Mouse (Mus musculus) ES-Bruce4 (cell line): ENCODE measurements around the gene Psmd12. TPM values are rescaled to one million over a fixed set of nuclear protein-coding genes. Genes with fewer than 3 reads are reported as not detected.
A peak's percentile ranks its signal among the peaks of the same experiment; 100 is the strongest.

Source experiments
- H3K27ac ChIP-seq: 2 replicates; pipeline ENCODE4 v1.5.1; 2012; ENCODE audit warnings: low read length, inconsistent platforms; ENCODE audit not compliant: insufficient read depth
- H3K27me3 ChIP-seq: 2 replicates; pipeline ENCODE4 v1.6.1; 2012; ENCODE audit warnings: mild to moderate bottlenecking, low read length, inconsistent platforms; ENCODE audit not compliant: control insufficient read depth, poor library complexity, insufficient read depth, severe bottlenecking
- H3K36me3 ChIP-seq: 2 replicates; pipeline ENCODE4 v1.6.1; 2012; ENCODE audit warnings: inconsistent platforms, mild to moderate bottlenecking, low read length, moderate library complexity; ENCODE audit not compliant: control insufficient read depth, poor library complexity, insufficient read depth, severe bottlenecking
- H3K4me1 ChIP-seq: one replicate; pipeline ENCODE4 v1.8.1; 2011; ENCODE audit warnings: low read length; ENCODE audit not compliant: control insufficient read depth, insufficient read depth
- H3K4me3 ChIP-seq: 2 replicates; pipeline ENCODE4 v1.5.1; 2011; ENCODE audit warnings: low read depth, mild to moderate bottlenecking, low read length
- H3K9ac ChIP-seq: 2 replicates; pipeline ENCODE4 v1.6.1; 2012; ENCODE audit warnings: low read depth, mild to moderate bottlenecking, inconsistent platforms; ENCODE audit not compliant: poor library complexity, severe bottlenecking
- H3K9me3 ChIP-seq: replicated peaks from 2 replicates; pipeline ENCODE4 v1.6.1; 2012; ENCODE audit warnings: mild to moderate bottlenecking, low read length, inconsistent platforms; ENCODE audit not compliant: control insufficient read depth, poor library complexity, insufficient read depth, severe bottlenecking
- CTCF ChIP-seq: IDR thresholded peaks from one replicate; pipeline ENCODE4 v1.8.1; 2011; ENCODE audit warnings: low read depth, low read length
- EP300 ChIP-seq: IDR thresholded peaks from 2 replicates; pipeline ENCODE4 v1.6.1; 2011; ENCODE audit warnings: low read depth, low read length; ENCODE audit not compliant: insufficient read depth
- POLR2A ChIP-seq: IDR thresholded peaks from one replicate; pipeline ENCODE4 v1.8.1; 2011; ENCODE audit warnings: low read length; ENCODE audit not compliant: insufficient read depth
- polyA plus RNA-seq: library from polyadenylated mRNA; stranded (reverse); fragments of >200 nt; gene quantifications from 2 replicates; pipeline ENCODE4 v1.2.4, GENCODE M21; 2011; ENCODE audit warnings: low read depth; ENCODE audit not compliant: missing spikeins, insufficient read depth, insufficient read length

Gene Psmd12
- polyA plus RNA-seq, 1 experiment, result 167 TPM

- no peaks in the 10 kb centered on the region for H3K9me3 ChIP-seq
- peak overlapping the region; percentile 82 for H3K4me3 ChIP-seq
- TF ChIP-seq EP300 (peak; percentile 79), CTCF (no peak), POLR2A (no peak)
- H3K27ac ChIP-seq, result peak overlapping the region; percentile 97
- H3K4me1 ChIP-seq, result peaks cover 1% of the 10 kb centered on the region
- H3K27me3 ChIP-seq, result no peaks in the 10 kb centered on the region
- peaks cover 14% of the 10 kb centered on the region for H3K36me3 ChIP-seq
- H3K9ac ChIP-seq, result peak overlapping the region; percentile 83
Observed at GRCm38 (mm10) chr11:107545747-107546476, 66.6 kb downstream of the Psmd12 start.

- H3K4me1 ChIP-seq, result no peaks in the 10 kb centered on the region
- H3K27ac ChIP-seq, result peak overlapping the region; percentile 97
- H3K9ac ChIP-seq, result peak overlapping the region; percentile 83
- H3K27me3 ChIP-seq, result no peaks in the 10 kb centered on the region
- H3K9me3 ChIP-seq, result no peaks in the 10 kb centered on the region
- peaks cover 21% of the 10 kb centered on the region for H3K36me3 ChIP-seq
- TF ChIP-seq EP300 (peak; percentile 88), CTCF (peak; percentile 21), POLR2A (peak; percentile 47)
- H3K4me3 ChIP-seq, result peak overlapping the region; percentile 82
Observed at GRCm38 (mm10) chr11:107546667-107547301, 67.5 kb downstream of the Psmd12 start.

GRCm38 (mm10) chr11:107547351-107548203 lies 68.3 kb downstream of the Psmd12 start, which contains the start of gene Helz:
TSS of gene Helz (plus strand) at chr11:107547930.
- TF ChIP-seq CTCF (no peak), POLR2A (no peak), EP300 (no peak)
- peaks cover 24% of the 10 kb centered on the region for H3K36me3 ChIP-seq
- H3K4me1 ChIP-seq, result no peaks in the 10 kb centered on the region
- H3K27ac ChIP-seq, result peak within 1 kb of the TSS; percentile 97
- peak within 1 kb of the TSS; percentile 83 for H3K9ac ChIP-seq
- H3K9me3 ChIP-seq, result no peaks in the 10 kb centered on the region
- H3K4me3 ChIP-seq, result peak within 1 kb of the TSS; percentile 83
- no peaks in the 10 kb centered on the region for H3K27me3 ChIP-seq

- Histone ChIP-seq H3K9me3 (no peaks in the 10 kb centered on the region), H3K4me1 (no peaks in the 10 kb centered on the region), H3K4me3 (peak overlapping the region; percentile 83), H3K36me3 (peaks cover 28% of the 10 kb centered on the region), H3K27me3 (no peaks in the 10 kb centered on the region), H3K9ac (peak overlapping the region; percentile 83), H3K27ac (no peak overlapping the region)
- no peak for TF ChIP-seq POLR2A
- no peak for TF ChIP-seq CTCF
Observed at GRCm38 (mm10) chr11:107548204-107548975, 69.1 kb downstream of the Psmd12 start.

Other genes with a start within 250 kb of the Psmd12 start
- 25.4 and 27.1 TPM in 2 replicates for gene Pitpnc1, start 8.8 kb upstream of the Psmd12 start, polyA plus RNA-seq
- gene Helz, start 68.4 kb downstream of the Psmd12 start, polyA plus RNA-seq, result 75.1 and 75.2 TPM in 2 replicates
- not detected in 2 replicates for gene Cacng1, start 237.0 kb downstream of the Psmd12 start, polyA plus RNA-seq